Mouse (Mus musculus): ENCODE measurements around the gene Esrrg.

The Esrrg gene

DNA sequence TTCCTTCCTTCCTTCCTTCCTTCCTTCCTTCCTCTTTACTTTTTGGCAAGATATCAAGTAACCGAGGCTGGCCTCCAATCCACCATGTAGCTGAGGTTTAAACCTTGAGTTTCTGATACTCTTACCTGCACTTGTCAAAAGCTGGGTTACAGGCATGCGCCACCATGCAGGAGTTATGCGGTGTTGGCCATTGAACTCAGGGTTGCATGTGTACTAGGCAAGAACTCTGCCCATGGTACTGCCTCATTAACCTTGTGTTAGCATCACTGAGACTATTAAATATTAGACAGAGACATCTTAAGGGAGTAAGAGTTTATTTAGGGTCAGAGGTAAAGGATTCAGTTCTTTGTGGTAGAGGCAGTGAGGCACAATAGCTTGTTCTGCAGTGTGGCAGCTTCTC, 161.6 kb downstream of the Esrrg start:
- DNase-seq (ENCODE audit: low spot score in 2 of 2), result no peak

DNA sequence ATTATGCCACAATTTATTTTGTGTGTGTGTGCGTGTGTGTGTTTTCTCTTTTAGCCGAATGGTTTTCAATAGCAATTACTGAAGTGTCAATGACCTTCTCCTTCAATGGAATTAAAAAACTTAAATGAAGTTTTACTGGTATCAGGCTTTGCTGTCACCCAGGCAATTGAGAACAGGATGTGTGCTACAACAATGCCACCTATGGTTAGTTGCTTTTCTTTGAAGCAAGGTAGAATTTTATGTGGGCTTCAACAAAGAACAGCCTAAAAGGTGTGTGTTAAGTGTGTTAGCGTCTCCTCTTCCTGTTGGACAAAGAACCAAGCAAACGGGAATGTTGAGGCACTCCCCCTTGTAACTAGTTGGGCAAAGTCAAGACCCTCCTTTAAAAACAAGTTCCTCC, 162.5 kb downstream of the Esrrg start:
- no peak for DNase-seq (ENCODE audit: low spot score in 2 of 2)

DNA sequence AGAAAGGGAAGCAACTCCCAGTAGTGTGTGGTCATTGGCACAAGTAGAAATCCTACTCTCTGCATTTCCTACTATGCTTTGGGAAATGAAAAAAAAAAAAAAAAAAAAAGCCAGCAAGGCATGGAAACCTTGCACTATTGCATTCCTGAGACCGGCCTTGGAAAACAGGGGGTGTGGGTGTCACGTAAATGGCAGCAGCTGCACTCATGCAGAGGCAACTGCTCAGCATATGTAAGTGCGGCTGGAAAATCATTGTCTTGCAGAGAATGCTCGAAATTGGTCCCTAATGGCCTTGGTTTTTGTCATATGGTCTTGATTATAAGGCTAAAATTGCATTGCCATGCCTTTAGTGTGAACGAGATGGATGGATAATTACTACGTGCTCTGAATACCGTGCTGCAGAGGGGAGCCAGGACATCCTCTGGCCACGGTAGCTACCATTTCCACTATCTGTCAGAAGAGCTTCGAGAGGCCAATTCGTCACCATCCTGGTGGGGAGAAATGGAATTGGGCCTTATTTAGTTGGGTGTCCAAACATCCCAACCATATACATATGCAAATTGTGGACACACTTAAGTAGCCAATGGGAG, 171.1 kb downstream of the Esrrg start:
- DNase-seq (ENCODE audit: low spot score in 2 of 2), result no peak

GRCm38 (mm10) chr1:187785226-187785625, 176.6 kb downstream of the Esrrg start:
- no peak for DNase-seq (ENCODE audit: low spot score in 2 of 2)

- no peak for DNase-seq (ENCODE audit: low spot score in 2 of 2)
Measured at GRCm38 (mm10) chr1:187787055-187788016, 178.7 kb downstream of the Esrrg start.

DNA sequence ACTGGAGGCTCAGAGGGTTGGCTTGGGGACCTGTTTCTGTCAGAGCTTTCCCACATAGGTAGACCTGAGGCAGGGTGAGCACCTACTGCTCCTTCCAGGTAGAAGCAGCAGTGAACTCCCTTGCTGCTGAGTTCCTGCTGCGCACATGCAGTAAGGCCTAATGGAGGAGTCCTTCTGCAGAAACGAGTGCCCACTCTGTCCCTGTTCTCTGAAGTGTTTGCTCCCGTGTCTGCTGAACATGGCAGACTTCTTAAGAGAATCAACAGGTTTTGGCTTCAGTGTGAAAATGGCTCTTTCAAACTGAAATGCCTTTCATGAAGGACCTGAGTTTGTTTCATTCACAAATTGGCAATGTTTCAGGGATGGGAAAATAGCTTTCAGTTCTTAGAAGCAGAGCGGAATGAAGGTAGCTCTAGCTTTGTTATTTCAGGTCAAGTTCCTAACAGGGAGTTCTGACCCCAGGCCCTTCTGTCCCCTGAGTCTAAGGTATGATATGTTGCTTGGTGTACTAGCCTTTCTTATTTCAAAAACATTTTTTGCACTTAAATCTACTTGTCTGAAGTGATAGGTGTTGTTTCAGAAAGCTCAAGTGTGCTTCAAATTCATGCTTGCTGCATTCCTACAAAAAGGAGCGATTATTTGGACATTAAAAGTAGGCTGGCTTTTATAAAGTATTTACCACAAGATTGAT, 185.8 kb downstream of the Esrrg start:
- DNase-seq (ENCODE audit: low spot score in 2 of 2), result no peak

GRCm38 (mm10) chr1:187795551-187795950, 187.0 kb downstream of the Esrrg start:
- no peak for DNase-seq (ENCODE audit: low spot score in 2 of 2)

DNA sequence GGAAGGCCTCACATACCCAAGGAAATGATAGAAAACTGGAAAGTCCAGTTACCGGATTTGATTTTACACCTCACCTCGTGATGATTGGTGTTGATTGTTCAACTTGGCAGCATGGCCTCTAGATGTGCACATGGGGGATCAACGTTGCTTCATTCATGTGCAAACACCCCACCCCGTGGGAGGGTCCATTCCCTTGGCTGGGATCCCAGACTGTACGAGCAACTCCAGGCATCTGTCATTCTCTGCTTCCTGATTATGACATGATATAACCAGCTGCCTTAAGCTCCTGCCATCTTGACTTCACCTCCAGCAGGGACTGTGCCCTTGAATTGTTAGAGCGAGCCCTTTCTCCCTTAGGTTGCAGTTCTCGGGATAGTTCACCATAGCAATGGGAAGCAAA, 190.7 kb downstream of the Esrrg start:
- DNase-seq (ENCODE audit: low spot score in 2 of 2), result no peak

DNA sequence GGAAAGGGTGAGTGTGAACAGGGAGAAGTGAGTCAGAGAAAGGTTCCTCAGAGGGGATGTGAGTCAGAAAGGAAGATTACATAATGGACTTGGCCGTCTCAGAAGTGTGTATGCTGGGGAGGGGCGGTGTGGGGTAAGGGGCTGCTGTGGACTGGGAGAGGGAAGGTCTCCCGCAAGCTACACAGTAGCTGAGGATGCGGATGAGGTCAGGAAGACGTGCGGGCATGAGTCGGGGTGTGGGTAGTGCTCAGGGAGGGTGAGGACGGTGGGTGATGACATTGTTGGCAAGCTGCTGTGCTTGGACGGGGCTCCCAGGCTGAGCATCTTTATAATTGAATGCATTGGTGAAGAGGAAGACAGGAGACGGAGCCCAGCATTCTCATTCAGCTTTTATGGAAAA, 192.2 kb downstream of the Esrrg start:
- no peak for DNase-seq (ENCODE audit: low spot score in 2 of 2)

DNA sequence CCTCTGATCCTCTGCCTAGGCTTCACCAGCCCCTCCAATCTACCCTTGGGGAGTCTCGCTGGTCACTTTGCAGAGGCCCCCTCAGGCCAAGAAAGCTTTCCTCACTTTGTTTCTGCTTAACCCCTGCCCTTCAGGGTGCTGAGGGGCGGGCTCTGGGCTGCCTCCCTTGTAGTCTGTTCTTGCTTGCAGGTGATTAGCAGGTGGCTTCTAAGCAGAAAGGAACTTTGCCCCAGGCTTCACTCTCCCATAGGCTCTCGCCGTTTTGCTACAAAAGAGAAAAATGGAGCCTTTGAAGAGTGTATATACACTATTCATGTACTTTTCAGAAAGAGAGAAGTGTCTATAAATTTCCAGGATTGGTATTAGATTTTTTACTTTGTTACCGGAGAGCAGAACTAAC, 195.0 kb downstream of the Esrrg start:
- no peak for DNase-seq (ENCODE audit: low spot score in 2 of 2)

GRCm38 (mm10) chr1:187803997-187804396, 195.4 kb downstream of the Esrrg start:
- no peak for DNase-seq (ENCODE audit: low spot score in 2 of 2)

- DNase-seq (ENCODE audit: low spot score in 2 of 2), result no peak
Measured at GRCm38 (mm10) chr1:187805001-187805400, 196.4 kb downstream of the Esrrg start.

DNA sequence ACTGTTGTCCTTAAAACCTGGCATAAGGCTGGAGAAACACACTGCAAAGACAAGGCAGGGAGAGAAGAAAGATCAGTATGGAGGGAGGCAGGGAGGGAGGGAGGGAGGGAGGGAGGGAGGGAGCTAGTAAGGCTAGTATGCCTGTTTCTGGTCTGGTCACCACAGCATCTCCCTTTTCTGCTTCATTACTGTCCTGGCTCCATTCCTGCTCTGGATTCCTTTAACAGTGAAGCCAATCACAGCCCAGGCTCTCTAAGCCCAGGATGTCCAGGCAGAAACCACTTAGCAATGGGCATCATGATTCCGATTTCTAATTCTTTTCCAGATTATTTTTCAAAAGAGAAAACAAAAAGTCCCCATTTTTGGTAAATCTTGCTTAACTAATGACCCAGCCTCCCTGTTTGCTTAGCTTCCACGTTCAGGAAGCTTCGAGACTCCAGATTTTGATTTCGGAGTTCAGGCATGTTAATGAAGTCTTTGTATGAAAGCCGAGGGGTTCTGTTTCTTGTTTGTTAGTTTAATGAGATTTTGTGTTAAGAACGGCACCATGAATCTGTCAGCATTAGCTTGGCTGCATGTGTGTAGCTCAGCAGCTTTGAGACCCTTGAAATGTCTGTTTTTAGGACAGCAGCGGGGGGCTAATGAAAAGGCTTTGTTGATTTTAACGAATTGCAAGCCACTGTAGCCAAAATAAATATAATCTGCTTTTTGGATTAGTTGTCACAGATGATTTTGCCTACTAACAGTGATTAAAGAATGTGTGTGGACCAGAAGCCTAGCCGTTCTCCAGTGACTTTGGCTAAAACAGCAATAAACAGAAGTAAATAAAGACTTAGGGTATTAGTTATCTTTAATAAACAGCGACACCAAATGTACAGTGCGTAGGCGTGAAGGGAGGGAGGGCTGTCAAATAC, 199.1 kb downstream of the Esrrg start:
- no peak for DNase-seq (ENCODE audit: low spot score in 2 of 2)

DNA sequence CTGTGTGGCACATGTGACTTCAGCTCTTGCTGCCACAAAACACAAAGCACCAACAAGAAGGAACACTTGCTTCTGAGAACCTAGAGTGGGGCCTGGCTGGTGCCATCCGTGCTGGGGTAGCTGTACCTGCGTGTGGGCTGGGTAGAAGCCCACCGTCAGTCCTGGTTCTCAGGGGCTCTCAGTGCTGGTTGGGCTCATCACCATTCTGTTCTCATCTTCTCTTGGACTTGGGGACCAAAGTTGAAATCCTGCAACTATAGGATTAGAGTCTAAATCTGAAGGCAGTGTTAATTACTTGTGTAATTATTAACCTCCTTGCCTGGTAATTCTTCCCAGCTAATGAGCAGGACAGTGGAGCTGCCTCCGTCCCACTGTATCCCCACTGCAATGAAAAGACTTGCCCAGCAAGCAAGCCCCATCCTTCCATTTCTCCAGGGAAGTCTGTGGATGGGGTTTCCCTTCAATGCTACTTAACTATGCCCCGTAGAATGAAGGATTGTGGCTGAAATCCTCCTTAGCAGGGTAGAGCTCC, 199.9 kb downstream of the Esrrg start:
- no peak for DNase-seq (ENCODE audit: low spot score in 2 of 2)

DNA sequence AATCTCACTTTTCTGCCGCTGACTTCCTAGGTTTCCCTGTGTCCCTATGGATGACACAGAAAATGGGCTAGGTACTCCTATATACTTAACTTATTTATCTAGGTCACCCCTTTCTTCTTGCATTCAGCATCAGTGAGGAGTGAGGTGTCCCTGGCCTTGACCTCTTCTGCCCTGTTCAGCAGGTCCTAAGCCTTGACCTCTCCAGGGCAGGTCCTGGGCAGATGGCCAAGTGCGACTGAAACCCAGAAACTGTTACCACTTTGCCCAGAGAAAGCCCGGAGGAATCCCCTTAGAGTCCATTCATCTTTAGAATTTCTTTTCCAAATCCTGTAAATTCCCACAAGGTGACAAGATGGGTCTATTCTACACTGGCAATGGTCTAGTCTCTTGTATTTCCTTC, 201.0 kb downstream of the Esrrg start:
- no peak for DNase-seq (ENCODE audit: low spot score in 2 of 2)

- DNase-seq (ENCODE audit: low spot score in 2 of 2), result no peak
Measured at GRCm38 (mm10) chr1:187819406-187819805, 210.8 kb downstream of the Esrrg start.

- no peak for DNase-seq (ENCODE audit: low spot score in 2 of 2)
Measured at GRCm38 (mm10) chr1:187821368-187821811, 212.8 kb downstream of the Esrrg start.

- DNase-seq (ENCODE audit: low spot score in 2 of 2), result no peak
Measured at GRCm38 (mm10) chr1:187823351-187823750, 214.8 kb downstream of the Esrrg start.

- no peak for DNase-seq (ENCODE audit: low spot score in 2 of 2)
Measured at GRCm38 (mm10) chr1:187825421-187826097, 217.0 kb downstream of the Esrrg start.

GRCm38 (mm10) chr1:187826140-187826539, 217.5 kb downstream of the Esrrg start:
- no peak for DNase-seq (ENCODE audit: low spot score in 2 of 2)

GRCm38 (mm10) chr1:187826869-187827268, 218.3 kb downstream of the Esrrg start:
- no peak for DNase-seq (ENCODE audit: low spot score in 2 of 2)

Measured in natural killer cell, adult 2 months (primary cell).